Mouse (Mus musculus) heart, postnatal 0 days (tissue): ENCODE results near the gene Trak1.

ENCODE experiments used
- CTCF ChIP-seq: IDR thresholded peaks from 2 replicates; pipeline ENCODE4 v1.5.1; 2016; ENCODE audit warnings: antibody characterized with exemption, control low read depth, low read depth
- EP300 ChIP-seq: IDR thresholded peaks from 2 replicates; pipeline ENCODE4 v1.6.1; 2016; ENCODE audit warnings: antibody characterized with exemption, low read depth

- TF ChIP-seq CTCF: no peak
- no peak for TF ChIP-seq EP300
Observed at GRCm38 (mm10) chr9:121385749-121386350, 88.5 kb downstream of the Trak1 start.
